Mouse (Mus musculus) cerebellum, postnatal 10 days (tissue): ENCODE measurements at regions not wholly inside any gene's neighbourhood (a gene's known extent, or its start where the extent isn't known, plus 50 kb on each side); places are given as distances from the start of the nearest gene placed in this dataset.

Experiments used
- DNase-seq, 2 experiments: peaks; one replicate each; pipeline ENCODE4 v3.0.0; 2021; ENCODE audit warnings: mixed read lengths in 2 of 2

- DNase-seq: peak; percentile 89 to 91
These were observed 1681.6 kb upstream of the Cdh8 start for GRCm38 (mm10) chr8:101097851-101098250.
